ENCODE assay signal across 8 mouse cellular contexts in the genomic region with DNA sequence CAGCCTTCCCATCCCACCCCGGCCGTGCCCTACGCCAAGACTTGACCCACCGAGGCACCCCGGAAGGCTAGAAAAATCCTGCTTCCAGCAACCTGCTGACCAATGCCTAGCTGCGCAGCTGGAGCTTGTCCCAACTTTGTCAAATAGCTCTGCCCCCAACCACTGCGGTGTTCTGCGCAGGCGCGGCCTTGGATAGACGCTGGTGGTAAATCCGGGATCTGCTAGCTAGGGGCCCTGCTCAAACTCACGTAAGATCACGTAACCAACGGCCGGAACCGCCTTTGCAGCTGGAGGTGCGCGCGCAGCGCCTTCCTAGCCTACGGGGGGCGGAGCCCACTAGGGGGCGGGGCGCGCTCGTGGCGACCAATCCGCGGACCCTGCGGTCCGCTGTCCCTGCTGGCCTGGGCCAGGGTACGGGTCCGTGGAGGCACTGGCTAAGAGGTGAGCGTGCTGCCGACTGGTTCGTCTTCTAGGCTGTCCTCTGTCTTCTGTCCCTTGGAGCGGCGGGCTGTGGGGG. TPM values are rescaled to one million over a fixed set of nuclear protein-coding genes. Genes with fewer than 3 reads are reported as not detected.
DNase-seq lines count a peak whose midpoint lies in the region; ATAC-seq lines count a peak whose summit lies in the region.

A gene (plus strand): TSS at position 249 of the 517 bp plus-strand sequence.

- peak within 1 kb of the TSS; percentile 76 for H3K9ac ChIP-seq in intestine, embryonic 14.5 days (ENCODE audit: low read length)

- intact Hi-C loops in left cerebral cortex, postnatal 14 days (cut with DNase I), result loop anchor here (2.0 kb wide), 1 partner anchor 50 kb away; no protein-coding TSS in a partner anchor

- peak; percentile 99 to 100 for DNase-seq in adrenal gland, adult 18-20 months (ENCODE audit: low spot score in 2 of 2)
- DNase-seq in embryo, embryonic 11 days, result peak; percentile 100
- peak; percentile 99 for DNase-seq in gastrocnemius, postnatal 25 days
- DNase-seq in intestine, embryonic 14.5 days (ENCODE audit: low spot score), result peak; percentile 97
- peak; percentile 99 to 100 for DNase-seq in left cerebral cortex, postnatal 14 days (ENCODE audit: low spot score in 2 of 2)
- peak; percentile 99 for DNase-seq in mesoderm, embryonic 11.5 days (ENCODE audit: low read depth, low spot score)
- peak; percentile 99 for DNase-seq in right cerebral cortex, postnatal 36 days (ENCODE audit: low spot score in 2 of 2)
- peak; percentile 99 for DNase-seq in yolk sac, embryonic 10.5 days (ENCODE audit: low spot score)

- peaks cover 36% of the 10 kb centered on the region for H3K36me3 ChIP-seq in intestine, embryonic 14.5 days (ENCODE audit: control insufficient read depth, insufficient read depth, low read length)

- no peaks in the 10 kb centered on the region for H3K9me3 ChIP-seq in intestine, embryonic 14.5 days (ENCODE audit: control insufficient read depth, low read length)

- peak within 1 kb of the TSS; percentile 92 for H3K4me2 ChIP-seq in intestine, embryonic 14.5 days (ENCODE audit: low read length)

- no peaks in the 10 kb centered on the region for H3K27me3 ChIP-seq in intestine, embryonic 14.5 days (replicated peaks; ENCODE audit: control insufficient read depth, insufficient read depth, low read length)

- H3K4me3 ChIP-seq in intestine, embryonic 14.5 days (ENCODE audit: low read depth, low read length), result peak within 1 kb of the TSS; percentile 78

- under 1% methylated on average over 39 of the region's 39 CpGs for WGBS in intestine, embryonic 14.5 days

- peak; percentile 93 for ATAC-seq in intestine, embryonic 14.5 days (replicated peaks; ENCODE audit: low FRiP score, low TSS enrichment, low read depth)

- H3K4me1 ChIP-seq in intestine, embryonic 14.5 days (replicated peaks; ENCODE audit: control insufficient read depth, insufficient read depth, low read length), result peaks cover 26% of the 10 kb centered on the region

- H3K27ac ChIP-seq in intestine, embryonic 14.5 days (ENCODE audit: low read depth), result peak within 1 kb of the TSS; percentile 90

RNA-seq across cellular contexts. Expression of the gene that starts here (rescaled TPM):
- 10 to 100 TPM; 29.7 to 30.4 TPM for total RNA-seq in adrenal gland, adult 18-20 months (2021)
- 10 to 100 TPM; 16.4 to 17.9 TPM for total RNA-seq in gastrocnemius, postnatal 25 days (2021)
- 17.9 and 21.6 TPM in 2 replicates for polyA plus RNA-seq in intestine, embryonic 14.5 days (2014; fragmentation: Nextera tagmentation; extraction: Ambion mirVana)
- total RNA-seq in left cerebral cortex, postnatal 14 days (2021), result 10 to 100 TPM; 25.9 to 26.7 TPM

Comparison
In these comparisons a context has a peak if more than half of its experiments do, and no peak if none do; other contexts are left out.
1. Peak in every context shown above with its lines: DNase-seq, ATAC-seq, H3K4me3 ChIP-seq and H3K27ac ChIP-seq.